Mouse (Mus musculus): ENCODE measurements around the gene Wipi1. TPM values are rescaled to one million over a fixed set of nuclear protein-coding genes. Genes with fewer than 3 reads are reported as not detected.
A peak's percentile ranks its signal among the peaks of the same experiment; 100 is the strongest.

Gene Wipi1
- polyA plus RNA-seq, 1 experiment from 2014 or later, result 31.7 TPM

DNA sequence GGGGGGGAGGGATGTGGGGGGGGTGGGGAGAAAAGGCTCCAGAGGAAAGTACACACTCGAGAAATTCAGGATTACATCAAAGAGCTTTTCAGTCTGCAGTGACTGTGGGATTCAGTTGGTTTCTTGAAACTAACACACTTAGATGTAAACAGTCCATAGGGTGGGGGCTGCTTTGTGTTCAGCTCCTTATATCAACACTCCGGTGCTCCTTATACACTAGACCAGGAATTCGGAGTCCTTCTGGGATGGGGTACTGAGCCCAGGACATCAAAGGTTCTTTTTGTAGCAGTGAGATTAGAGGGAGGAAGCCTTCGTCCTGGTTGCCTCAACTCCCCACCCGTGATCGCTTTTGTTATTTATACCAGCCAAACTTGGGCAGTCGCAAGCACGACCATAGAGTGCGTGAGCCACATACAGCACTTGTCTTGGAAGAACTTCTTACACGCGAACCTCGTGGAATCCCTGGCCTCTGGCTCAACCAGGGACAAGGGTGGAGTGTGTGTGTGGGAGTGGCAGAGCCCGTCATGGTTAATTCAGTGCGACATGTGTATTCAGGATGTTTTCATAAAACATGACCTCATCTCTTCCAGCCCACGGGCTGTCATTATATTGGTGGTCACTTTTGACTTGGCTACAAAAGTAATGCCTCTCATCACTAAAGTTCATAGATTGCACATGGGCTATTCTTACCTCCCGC is 65.3 kb downstream of the Wipi1 start:
- Histone ChIP-seq H3K4me3 (no peak overlapping the region), H3K27me3 (replicated peaks) (no peaks in the 10 kb centered on the region), H3K4me1 (peaks cover 91% of the 10 kb centered on the region), H3K9ac (peak overlapping the region; percentile 13), H3K36me3 (no peaks in the 10 kb centered on the region), H3K9me3 (replicated peaks) (no peaks in the 10 kb centered on the region), H3K4me2 (0 out of 2 replicates have a peak overlapping the region, but pooled peaks have one; percentile 56), H3K27ac (peak overlapping the region; percentile 75)
- WGBS (ENCODE audit: insufficient replicate concordance), result 62% methylated on average over 16 of the region's 16 CpGs
- ATAC-seq, result no peak

DNA sequence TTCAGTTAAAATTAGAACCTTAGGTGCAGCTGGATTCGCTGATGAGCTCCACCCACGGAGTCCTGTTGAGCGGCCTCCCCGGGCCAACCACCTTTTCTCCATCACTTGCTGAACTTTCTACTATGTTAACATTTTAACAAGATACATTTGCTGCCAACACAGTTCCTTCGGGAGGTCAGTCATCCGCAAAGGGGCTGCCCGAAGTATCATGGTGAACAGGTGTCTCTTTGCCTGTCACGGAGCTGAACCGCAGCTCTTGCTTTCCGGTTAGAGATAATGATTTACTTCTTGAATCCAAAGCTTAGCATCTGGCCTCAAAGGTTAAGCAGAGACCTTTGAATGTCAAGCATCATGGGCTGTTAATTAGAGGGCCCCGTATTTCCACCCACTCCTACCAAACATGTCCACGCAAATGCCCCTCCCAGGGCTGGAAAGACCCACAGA is 66.0 kb downstream of the Wipi1 start:
- 32% methylated on average over 12 of the region's 12 CpGs for WGBS (ENCODE audit: insufficient replicate concordance)
- peak overlapping the region; percentile 15; the same call in 1 of the 2 replicates for H3K4me3 ChIP-seq
- ATAC-seq, result no peak
- H3K4me1 ChIP-seq, result peaks cover 91% of the 10 kb centered on the region
- H3K27me3 ChIP-seq (replicated peaks), result no peaks in the 10 kb centered on the region
- peak overlapping the region; percentile 13 for H3K9ac ChIP-seq
- H3K4me2 ChIP-seq, result peak overlapping the region; percentile 56
- H3K36me3 ChIP-seq, result no peaks in the 10 kb centered on the region
- H3K27ac ChIP-seq, result peak overlapping the region; percentile 75
- no peaks in the 10 kb centered on the region for H3K9me3 ChIP-seq (replicated peaks)

DNA sequence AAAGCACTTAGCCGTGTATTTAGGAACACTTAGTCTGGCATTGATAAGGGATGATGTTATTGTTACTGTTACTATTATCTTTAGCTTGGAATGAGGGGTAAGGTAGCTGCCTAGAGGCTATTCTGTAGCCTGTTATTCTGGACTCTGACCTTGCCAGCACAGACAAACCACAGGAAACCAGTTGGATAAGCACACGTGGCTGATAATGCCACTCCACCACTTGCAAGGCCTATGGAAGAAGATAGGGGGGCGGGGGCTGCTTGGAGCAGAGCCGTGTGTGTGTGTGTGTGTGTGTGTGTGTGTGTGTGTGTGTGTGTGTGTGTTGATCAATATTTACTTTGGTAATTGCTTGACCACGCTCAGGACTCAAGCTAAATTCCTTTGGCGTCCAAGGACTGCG is 66.5 kb downstream of the Wipi1 start:
- peak overlapping the region; percentile 56 for H3K4me2 ChIP-seq
- peak overlapping the region; percentile 13; the same call in 1 of the 2 replicates for H3K9ac ChIP-seq
- H3K27ac ChIP-seq, result peak overlapping the region; percentile 75
- peaks cover 91% of the 10 kb centered on the region for H3K4me1 ChIP-seq
- H3K9me3 ChIP-seq (replicated peaks), result no peaks in the 10 kb centered on the region
- H3K4me3 ChIP-seq, result peak overlapping the region; percentile 15; the same call in 1 of the 2 replicates
- ATAC-seq, result peak; percentile 50
- no peaks in the 10 kb centered on the region for H3K36me3 ChIP-seq
- H3K27me3 ChIP-seq (replicated peaks), result no peaks in the 10 kb centered on the region
- 18% methylated on average over 7 of the region's 7 CpGs for WGBS (ENCODE audit: insufficient replicate concordance)

DNA sequence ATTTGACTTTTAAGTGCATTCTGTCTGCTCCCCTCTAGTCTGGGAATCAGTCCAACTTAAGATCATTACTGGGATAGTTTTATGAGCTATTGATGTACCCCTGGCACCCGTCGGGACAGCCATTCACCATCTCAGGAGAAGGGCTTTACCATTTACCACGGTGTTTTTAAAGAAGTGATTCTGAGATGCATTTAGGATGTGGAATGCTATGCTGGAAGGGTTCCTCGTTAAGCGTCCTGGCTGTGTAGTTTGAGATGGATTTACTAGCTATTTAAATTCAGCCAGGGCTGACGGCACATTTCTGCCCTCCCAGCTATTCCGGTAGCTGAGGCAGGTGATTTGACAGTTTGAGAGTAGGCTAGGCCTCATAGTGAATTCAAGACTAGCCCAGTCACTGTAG is 67.3 kb downstream of the Wipi1 start:
- no peak overlapping the region for H3K9ac ChIP-seq
- no peaks in the 10 kb centered on the region for H3K27me3 ChIP-seq (replicated peaks)
- no peaks in the 10 kb centered on the region for H3K9me3 ChIP-seq (replicated peaks)
- peaks cover 92% of the 10 kb centered on the region for H3K4me1 ChIP-seq
- no peak overlapping the region for H3K4me3 ChIP-seq
- no peaks in the 10 kb centered on the region for H3K36me3 ChIP-seq
- H3K4me2 ChIP-seq, result no peak overlapping the region
- ATAC-seq, result no peak
- WGBS (ENCODE audit: insufficient replicate concordance), result 81% methylated on average over 7 of the region's 7 CpGs
- H3K27ac ChIP-seq, result peak overlapping the region; percentile 75

DNA sequence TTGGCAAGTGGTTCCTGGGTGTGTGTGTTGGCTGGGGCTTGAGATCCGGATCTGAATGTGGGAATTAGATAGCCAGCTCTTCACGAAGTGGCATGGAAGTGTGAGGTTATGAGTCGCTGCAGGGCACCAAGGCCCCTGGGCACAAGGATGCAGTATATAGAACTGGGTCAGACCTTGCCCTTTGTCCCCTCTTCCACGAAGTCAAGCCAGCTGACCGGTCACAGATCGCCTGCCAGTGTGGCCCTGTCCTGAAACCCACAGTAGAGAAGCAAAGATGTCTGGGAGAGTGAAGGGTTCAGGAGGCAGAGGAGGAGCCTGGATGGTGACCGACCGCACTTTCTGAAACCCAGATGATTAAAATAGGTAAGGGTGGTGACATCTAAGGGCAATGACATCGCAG is 68.3 kb downstream of the Wipi1 start:
- H3K27ac ChIP-seq, result 0 out of 2 replicates have a peak overlapping the region, but pooled peaks have one; percentile 27
- WGBS (ENCODE audit: insufficient replicate concordance), result 85% methylated on average over 9 of the region's 9 CpGs
- H3K4me3 ChIP-seq, result no peak overlapping the region
- no peaks in the 10 kb centered on the region for H3K36me3 ChIP-seq
- no peaks in the 10 kb centered on the region for H3K9me3 ChIP-seq (replicated peaks)
- H3K4me1 ChIP-seq, result peaks cover 92% of the 10 kb centered on the region
- no peak for ATAC-seq
- H3K27me3 ChIP-seq (replicated peaks), result no peaks in the 10 kb centered on the region
- no peak overlapping the region for H3K4me2 ChIP-seq
- H3K9ac ChIP-seq, result no peak overlapping the region

DNA sequence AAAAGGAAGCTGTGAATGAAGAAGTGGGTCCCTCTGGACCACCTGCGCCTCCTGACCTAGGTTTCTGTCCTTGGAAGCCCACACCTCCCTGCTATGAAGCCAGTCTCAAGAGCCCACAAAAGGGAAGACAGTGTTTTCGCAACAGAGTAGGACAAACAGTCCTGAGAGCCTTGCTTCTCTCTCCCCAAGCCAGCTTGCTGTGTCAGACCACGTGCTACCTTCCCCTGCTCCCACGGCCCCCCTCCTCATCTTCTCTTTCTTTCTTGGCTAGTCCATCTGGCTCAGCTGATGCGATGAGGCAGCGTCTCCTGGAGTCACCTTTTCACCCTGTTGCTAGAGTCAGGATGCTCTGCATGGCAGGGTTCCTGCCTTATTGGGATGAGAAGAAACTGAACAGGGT is 72.5 kb downstream of the Wipi1 start:
- Histone ChIP-seq H3K27ac (no peak overlapping the region), H3K4me2 (no peak overlapping the region), H3K9ac (no peak overlapping the region), H3K4me3 (no peak overlapping the region), H3K9me3 (replicated peaks) (no peaks in the 10 kb centered on the region), H3K4me1 (peaks cover 61% of the 10 kb centered on the region), H3K36me3 (no peaks in the 10 kb centered on the region), H3K27me3 (replicated peaks) (no peaks in the 10 kb centered on the region)
- ATAC-seq, result no peak
- WGBS (ENCODE audit: insufficient replicate concordance), result 60% methylated on average over 6 of the region's 6 CpGs

DNA sequence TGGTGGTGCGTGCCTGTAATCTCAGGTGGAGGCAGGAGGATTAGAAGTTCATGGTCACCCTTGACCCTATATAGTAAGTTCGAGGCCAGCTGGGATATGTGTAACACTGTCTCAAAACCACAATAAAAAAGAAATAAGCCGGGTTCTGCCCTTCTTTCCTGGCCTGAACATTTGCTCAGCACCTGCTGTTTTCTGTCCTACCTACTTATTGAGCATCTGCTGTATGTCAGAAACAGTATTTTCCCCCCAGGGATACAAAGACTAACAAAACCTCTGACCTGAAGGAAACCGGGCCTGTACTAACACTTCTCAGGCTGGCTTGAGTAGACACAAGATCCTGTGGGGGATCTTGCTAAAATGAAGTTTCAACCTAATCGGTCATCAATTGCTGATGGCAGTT is 74.8 kb downstream of the Wipi1 start:
- WGBS (ENCODE audit: insufficient replicate concordance), result 76% methylated on average over 5 of the region's 5 CpGs
- Histone ChIP-seq H3K36me3 (no peaks in the 10 kb centered on the region), H3K27me3 (replicated peaks) (no peaks in the 10 kb centered on the region), H3K27ac (0 out of 2 replicates have a peak overlapping the region, but pooled peaks have one; percentile 5), H3K4me3 (no peak overlapping the region), H3K9ac (no peak overlapping the region), H3K4me2 (no peak overlapping the region), H3K4me1 (peaks cover 45% of the 10 kb centered on the region), H3K9me3 (replicated peaks) (no peaks in the 10 kb centered on the region)
- no peak for ATAC-seq

DNA sequence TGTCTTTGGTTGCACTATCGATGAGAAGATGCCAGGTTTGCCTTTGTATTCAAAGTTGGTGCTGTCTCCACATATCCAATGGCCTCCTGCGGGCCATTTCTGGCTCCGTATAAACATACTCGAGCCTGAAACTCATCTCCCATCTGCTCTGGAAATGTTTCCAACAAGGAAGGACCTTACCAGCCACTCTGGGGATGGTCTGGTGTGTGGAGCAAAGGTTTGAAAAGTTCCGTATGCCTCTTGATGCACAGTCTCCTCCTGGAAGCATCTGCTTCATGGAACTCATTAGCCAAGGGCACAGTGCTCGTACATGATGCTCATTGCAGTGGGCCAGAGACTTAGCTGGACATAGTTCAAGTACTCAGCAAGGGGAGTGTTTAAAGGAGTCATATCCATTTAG is 75.8 kb downstream of the Wipi1 start:
- no peak for ATAC-seq
- 87% methylated on average over 6 of the region's 6 CpGs for WGBS (ENCODE audit: insufficient replicate concordance)
- H3K4me1 ChIP-seq, result peaks cover 35% of the 10 kb centered on the region
- H3K27ac ChIP-seq, result no peak overlapping the region
- no peak overlapping the region for H3K9ac ChIP-seq
- H3K36me3 ChIP-seq, result no peaks in the 10 kb centered on the region
- no peaks in the 10 kb centered on the region for H3K9me3 ChIP-seq (replicated peaks)
- no peak overlapping the region for H3K4me3 ChIP-seq
- H3K27me3 ChIP-seq (replicated peaks), result no peaks in the 10 kb centered on the region
- H3K4me2 ChIP-seq, result no peak overlapping the region

DNA sequence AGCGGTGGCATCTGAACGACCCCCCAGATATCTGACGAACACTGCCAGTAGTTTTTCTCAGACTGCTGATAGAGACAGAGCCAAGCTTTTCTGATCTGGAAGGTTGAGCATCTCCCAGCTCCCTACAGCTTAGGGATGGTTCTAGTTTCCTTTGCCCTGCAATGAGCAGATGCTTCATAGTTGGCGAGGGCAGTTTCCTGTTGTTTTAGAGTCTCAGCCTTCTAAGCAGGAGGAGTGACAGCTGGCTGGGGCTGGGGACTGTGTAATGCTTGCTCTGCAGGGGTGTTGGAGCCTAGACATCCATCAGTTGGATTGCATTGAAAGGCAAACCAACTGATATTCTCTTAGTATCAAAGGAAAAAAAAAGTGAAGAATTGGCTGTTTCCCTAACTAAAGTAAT is 81.7 kb downstream of the Wipi1 start:
- H3K9ac ChIP-seq, result no peak overlapping the region
- no peaks in the 10 kb centered on the region for H3K36me3 ChIP-seq
- H3K9me3 ChIP-seq (replicated peaks), result no peaks in the 10 kb centered on the region
- no peak for ATAC-seq
- no peak overlapping the region for H3K4me2 ChIP-seq
- WGBS (ENCODE audit: insufficient replicate concordance), result 71% methylated on average over 4 of the region's 4 CpGs
- H3K4me1 ChIP-seq, result 0 out of 2 replicates have a peak, but pooled peaks cover 4% of the 10 kb centered on the region
- H3K27ac ChIP-seq, result no peak overlapping the region
- no peaks in the 10 kb centered on the region for H3K27me3 ChIP-seq (replicated peaks)
- H3K4me3 ChIP-seq, result no peak overlapping the region

DNA sequence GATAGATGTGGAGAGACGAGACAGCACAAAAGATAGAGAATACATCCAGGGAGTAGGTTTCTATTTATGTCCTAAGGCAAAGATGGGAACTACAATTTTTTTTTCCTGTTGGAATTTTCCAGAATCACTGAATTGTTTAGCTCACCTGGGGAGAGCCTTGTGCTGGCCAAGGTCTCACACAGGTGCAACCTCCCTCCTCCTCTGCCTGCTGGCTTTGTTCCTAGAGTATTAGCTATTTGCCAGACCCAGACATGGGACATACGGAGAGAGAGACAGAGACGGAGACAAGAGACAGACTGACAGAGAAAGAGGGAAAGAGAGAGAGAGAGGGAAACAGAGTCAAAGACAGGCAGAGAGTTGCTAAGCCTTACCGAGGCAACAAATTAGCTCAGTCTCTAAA is 86.2 kb downstream of the Wipi1 start:
- ATAC-seq, result no peak
- Histone ChIP-seq H3K4me2 (no peak overlapping the region), H3K27me3 (replicated peaks) (0 out of 2 replicates have a peak, but pooled peaks cover 5% of the 10 kb centered on the region), H3K9ac (no peak overlapping the region), H3K4me1 (peaks cover 8% of the 10 kb centered on the region), H3K27ac (no peak overlapping the region), H3K36me3 (no peaks in the 10 kb centered on the region), H3K9me3 (replicated peaks) (no peaks in the 10 kb centered on the region), H3K4me3 (no peak overlapping the region)
- 83% methylated on average over 4 of the region's 4 CpGs for WGBS (ENCODE audit: insufficient replicate concordance)

DNA sequence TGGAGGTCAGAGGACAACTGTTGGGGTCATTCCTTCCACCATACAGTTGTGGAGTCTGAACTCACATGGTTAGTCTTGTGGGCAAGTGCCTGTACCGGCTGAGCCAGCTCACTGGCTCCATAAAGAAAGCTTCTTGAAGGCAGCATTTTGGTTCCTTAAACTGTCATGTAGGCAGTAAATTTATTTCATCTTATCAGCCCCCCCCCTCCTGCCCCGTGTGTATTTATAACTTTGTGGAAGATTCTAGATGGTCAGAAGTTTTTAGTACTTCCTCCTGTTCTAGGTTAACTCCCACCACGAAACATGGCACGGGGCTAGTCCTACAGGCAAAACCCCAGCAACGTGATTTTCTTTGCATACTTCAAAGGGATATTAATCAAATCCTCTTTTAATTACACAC is 86.9 kb downstream of the Wipi1 start:
- 0 out of 2 replicates have a peak, but pooled peaks cover 5% of the 10 kb centered on the region for H3K27me3 ChIP-seq (replicated peaks)
- 67% methylated on average over 5 of the region's 5 CpGs for WGBS (ENCODE audit: insufficient replicate concordance)
- no peak overlapping the region for H3K4me2 ChIP-seq
- H3K27ac ChIP-seq, result no peak overlapping the region
- H3K9me3 ChIP-seq (replicated peaks), result no peaks in the 10 kb centered on the region
- H3K36me3 ChIP-seq, result no peaks in the 10 kb centered on the region
- H3K9ac ChIP-seq, result no peak overlapping the region
- no peak for ATAC-seq
- H3K4me1 ChIP-seq, result peaks cover 12% of the 10 kb centered on the region
- H3K4me3 ChIP-seq, result no peak overlapping the region
